Mouse (Mus musculus) embryo, embryonic 9.5 days (tissue): ENCODE measurements around the gene Slc12a4.

ENCODE experiments used
- DNase-seq: peaks from one replicate; pipeline ENCODE4 v3.0.0-alpha.2; 2017; ENCODE audit errors: extremely low spot score

Gene Slc12a4

DNA sequence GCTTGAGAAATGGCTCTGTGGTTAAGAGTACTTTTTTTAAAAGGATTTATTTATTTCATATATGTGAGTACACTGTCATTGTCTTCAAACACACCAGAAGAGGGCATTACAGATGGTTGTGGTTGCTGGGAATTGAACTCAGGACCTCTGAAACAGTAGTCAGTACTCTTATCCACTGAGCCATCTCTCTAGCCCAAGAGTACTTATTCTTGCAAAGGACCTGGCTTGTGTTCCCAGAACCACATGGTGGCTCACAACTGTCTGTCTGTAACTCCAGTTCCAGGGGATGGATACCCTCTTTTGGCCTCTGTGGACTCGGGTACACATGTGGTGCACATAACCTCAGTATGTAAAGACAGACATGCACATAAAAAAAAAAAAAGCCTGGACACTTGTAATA is 3.5 kb upstream of the Slc12a4 start:
- DNase-seq = no peak

DNA sequence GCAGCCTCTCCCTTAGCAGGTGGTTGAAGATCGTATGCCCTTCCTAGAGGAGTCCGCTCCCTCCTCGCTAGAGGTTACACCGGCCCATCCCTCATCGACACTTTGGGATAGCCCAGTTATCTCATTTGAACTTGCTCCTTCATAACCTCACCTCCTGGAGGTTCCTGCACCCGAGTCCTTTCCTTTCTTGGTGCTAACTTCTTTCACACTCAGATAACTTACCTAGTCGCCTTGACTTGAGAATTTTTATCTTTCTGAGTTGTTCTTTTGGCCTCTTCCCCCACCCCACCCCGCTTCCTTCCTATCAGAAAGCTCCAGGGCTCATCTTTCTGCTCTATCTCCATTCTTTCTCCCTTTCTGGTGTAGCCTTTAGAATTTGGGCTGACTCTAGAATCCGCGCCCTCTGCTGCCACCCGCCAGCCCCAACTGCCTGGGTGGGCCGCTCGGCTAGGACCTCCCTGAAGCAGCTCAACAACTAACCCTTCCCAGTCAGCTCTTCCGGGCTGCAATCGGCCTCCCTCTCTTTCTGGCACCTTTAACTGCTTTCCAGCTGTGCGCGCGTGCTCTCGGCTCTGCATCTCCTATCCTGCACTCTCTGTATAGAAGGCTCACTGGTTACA is 905 bp upstream of the Slc12a4 start:
- peak; percentile 55 for DNase-seq

DNA sequence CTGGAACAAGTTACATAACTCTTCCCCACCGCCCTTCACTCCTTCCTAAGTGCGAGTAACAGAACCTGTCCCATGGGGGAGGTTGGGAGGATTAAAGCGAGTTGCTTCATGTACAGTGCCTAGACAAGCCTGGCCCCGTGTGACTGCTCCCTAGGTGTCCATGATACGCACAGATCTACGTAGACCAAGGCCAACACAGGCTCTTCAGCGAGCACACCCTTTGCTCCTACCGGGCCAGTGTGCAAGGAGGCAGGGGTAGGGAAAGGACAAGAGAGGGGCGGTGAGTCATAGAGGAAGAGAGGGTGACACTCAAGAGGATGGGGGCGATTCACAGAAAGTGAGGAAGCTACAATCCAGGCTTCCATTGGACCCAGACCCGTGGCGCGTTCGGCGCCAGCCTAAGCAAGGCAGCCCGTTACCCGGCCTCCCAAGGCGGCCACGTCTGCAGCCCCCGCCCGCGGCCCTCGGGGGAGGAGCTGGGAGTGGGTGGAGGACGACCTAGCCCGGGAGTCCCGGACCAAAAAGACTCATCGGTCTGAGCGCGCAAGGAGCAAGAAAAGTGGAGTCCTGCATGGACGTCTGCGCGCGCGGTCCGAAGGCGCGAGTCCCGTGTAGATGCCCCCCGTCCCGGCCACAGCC is 512 bp downstream of the Slc12a4 start:
- DNase-seq = peak; percentile 61

DNA sequence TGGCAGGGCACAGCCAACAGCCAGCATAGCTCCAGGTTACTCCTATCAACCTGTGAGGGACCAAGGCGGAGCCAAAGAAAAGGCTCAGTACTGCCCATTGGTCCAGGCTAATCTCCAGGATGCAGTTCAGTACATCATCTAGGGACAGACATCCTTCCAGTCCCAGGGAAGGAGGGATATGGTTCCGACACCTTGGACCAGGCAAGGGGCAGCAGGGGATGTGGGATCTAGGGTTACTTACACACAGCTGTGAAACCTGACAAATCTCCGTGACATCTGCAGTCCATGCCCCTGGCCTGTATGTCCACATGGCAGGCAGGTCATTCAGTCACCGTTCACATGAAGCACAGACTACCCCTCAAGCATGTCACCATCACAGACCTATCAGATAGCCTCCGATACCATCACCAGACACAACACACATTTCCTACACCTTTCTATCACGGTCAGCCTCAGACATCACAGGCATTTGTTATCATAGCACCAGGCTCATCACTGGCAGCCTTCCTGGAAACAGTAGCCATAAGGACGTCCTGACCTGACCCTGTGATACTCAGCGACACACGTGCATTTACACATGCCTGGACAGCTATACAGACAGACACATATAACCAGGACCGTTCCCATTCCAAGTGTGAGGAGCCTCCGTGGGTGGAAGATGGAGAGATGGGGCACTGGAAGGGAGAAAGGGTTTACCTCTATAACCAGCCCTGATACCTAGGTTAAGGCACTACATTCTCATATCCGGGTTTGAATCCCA is 1.2 kb downstream of the Slc12a4 start:
- DNase-seq = no peak

DNA sequence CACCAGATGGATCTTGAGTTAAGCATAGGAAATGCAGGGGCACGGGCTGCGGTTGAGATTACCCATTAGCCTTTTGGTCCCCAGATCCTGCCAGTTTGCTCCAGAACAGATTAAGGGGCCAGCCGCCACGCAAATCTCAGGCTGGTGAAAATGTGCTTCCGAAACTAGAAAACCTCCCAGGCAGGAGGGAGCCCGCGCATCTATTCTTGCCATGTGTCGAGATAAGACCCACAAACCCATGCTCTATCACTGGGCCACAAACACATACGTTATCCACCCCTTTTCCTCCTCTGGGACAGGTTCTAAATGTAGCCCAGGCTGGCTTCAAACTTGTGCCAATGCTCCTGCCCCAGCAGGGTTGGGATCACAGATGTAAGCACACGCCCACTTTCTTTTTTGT is 4.4 kb downstream of the Slc12a4 start:
- DNase-seq = no peak

DNA sequence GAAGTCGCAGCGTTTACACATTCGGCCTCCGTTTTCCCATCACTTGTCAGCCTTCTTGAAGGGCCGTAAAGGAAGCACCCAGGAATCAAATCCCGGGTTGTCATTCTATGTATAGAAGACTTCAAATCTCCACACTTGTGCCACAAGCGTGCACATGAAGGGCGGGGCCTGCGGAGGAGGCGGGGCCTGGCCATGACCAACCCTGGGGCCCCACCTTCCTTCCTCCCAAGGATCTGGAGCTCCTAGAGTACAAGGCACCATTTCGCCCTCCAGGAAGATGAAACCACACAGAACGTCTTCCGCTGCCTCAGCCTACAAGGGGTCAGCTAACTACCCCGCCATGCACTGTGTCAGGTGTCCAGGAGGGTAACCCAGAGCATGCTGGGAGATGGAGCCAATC is 4.8 kb downstream of the Slc12a4 start:
- DNase-seq = no peak

DNA sequence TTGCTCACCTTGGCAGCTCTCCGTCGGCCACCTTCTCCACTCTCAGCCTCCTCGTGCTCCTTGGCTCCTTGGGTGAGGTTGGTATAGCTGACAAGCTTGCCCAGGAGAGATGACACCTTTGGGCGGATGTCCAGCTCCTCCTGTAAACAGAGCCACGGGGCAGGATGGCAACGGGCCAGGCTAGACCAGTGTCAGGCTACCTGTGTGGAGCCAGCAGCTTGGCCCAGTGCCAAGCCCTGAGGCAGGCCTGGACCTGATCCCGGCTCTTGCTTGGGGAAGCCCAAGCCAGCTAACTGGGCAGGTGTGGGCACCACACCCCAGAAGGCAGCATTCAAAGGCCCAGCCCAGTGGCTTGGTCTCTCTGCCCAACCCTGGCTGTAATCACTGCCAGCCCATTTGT is 6.5 kb downstream of the Slc12a4 start:
- DNase-seq = no peak

DNA sequence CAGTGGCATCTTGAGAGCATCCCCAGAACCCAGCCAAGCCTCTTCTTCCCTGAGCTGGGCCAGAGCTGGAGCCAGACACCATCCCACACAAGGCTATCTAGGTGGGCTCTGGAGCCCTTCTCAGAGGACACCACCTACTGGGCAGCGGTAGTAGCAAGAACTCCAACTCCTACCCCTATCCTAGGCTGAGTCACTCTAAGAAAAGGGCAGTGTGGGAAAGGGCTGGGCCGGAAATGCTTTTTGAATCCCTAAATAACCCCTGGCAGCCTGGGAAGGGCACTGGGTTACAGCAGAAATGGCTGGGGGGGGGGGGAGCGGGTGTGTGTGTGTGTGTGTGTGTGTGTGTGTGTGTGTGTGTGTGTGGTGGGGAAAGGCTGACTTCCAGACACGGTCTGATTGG is 8.1 kb downstream of the Slc12a4 start:
- DNase-seq = no peak

DNA sequence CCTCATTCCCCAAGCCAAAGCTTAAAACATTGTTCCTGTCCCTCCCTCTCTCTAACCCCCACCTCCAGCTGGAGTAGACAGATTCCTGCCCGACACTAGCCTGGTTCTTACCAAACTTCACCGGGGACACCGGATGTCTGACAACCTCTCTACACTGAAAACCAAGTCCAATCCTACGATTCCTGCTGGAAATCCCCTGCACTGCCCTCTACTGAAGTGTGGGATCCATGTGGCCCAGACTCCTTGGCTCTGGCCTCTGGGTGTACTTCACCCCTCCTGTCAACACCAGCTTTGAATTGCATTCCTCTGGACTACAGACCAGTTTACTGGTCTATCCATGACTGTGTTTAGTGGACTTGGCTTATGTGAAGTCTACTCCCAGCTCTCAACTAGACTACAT is 9.3 kb downstream of the Slc12a4 start:
- no peak for DNase-seq

DNA sequence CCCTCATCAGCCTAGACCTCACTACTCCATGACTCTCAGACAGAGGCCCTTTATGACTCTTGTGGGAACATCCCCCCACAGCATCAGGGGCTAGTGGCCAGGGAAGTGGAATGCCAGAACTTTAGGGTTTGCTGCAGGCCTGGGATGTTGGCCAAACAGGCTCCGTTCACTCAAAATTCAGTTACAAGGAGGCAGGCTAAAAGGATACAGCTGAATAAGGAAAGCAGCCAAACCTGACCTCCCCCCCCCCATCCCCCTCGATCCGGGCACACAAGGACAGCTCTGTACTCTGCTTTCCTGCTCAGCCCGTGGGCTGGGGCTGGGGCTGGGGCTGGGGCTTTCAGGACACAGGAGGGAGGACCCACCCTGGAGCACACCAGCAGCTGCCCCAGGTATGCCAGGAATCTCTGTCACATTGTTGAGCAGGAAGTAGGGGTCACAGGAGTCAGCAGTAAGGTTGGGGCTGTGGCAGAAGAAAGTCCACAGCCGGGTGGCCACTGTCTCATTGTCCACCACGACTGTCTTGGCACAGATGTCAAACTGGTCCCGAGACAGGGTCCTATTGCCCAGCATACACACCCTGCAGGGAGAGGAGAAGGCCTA is 14.7 kb downstream of the Slc12a4 start:
- DNase-seq = peak; percentile 19

DNA sequence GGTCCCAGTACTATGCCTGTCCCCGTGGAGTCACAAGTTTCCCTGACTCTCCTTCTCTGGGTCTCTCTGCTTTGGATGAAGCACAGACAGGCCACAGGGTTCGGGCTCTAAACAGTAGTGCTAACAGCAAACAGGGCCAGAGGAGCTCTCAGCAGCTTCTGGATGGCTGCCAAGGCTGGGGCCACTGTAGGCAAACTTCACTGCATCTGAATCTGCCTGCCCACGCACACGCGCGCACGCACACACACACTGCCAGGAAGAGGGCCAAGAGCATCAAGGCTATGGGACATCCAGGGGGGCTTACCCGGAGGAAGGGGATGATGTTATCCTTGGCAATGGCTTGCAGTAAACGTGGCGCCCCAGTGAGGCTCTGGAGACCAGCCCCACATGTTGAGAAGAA is 16.5 kb downstream of the Slc12a4 start:
- DNase-seq = no peak

DNA sequence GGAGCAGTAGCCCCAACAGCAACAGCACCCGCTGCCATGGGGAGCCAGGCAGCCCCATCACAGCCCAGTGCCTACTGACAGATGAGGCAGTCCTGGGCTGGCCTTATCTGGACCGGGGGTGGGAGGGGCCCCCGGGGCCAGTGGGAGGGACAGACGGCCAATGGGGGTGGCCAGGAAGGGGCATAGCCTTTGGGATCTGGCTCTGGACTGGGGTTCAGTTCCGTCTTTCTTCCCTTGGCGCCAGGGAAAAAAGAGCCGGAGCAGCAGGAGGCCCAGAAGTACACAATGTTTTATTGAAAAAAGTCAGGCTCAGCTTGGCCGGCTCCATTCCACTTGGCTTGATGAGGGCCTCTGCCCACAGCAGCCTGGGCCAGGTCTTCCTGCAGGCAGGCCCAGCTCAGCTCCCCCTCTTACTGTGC is 22.6 kb downstream of the Slc12a4 start, which contains the start of gene Lcat:
Lcat (minus strand) TSS at position 62 of the 419 bp plus-strand sequence.
- no peak for DNase-seq

DNA sequence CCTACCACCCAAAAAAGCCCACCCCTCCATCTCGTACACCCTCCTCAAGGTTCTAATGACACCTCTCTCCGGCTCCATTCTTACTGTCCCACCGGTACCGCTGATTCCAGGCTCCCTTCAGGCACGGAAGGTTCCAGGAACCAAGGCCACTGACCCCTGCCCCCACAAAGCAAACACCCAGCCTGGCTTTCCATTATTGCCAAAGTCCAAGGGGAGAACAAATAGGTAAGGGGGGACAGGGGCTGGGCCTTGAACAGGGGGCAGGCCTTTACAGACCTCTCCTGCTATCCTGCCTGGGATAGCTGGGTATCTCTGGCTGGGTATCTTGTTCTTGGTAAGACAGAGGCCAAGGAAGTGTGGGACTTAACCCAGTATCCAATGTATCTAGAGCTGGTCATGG is 23.4 kb downstream of the Slc12a4 start:
- no peak for DNase-seq

DNA sequence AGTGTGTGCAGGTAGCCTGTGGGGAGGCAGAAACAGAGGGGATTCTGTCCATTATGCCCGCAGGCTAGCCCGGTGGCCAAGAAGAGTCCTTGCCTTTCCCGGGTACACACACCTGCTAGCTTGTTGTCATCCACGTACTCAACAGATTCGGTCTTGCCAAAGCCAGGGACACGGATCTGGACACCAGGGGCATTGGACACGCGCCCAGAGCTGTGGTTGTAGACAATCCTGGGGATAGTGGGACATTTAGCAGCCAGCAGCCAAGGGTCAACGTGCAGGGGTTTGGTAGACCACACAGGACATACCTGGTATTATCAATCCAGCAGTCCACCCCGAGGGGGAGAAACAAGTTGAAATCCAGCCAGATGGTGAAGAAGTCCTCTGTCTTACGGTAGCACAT is 23.9 kb downstream of the Slc12a4 start:
- no peak for DNase-seq

DNA sequence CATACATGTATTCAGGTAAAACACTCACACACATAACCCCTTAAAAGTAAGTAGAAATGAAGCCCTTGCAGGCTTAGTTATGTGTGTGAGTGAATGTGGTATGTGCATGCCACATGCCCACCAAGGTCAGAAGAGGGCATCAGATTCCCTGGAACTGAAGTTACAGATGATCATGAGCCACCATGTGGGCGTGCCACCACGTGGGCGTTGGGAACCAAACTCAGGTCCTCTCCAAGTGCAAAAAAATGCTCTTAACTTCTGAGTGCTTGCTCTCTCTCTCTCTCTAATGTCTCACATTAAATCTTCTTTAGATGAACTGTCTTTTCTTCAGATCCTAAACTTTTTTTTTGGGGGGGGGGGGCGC is 27.6 kb downstream of the Slc12a4 start, which contains the start of gene Psmb10:
Psmb10 (minus strand) TSS at position 139 of the 364 bp plus-strand sequence.
- DNase-seq = no peak

DNA sequence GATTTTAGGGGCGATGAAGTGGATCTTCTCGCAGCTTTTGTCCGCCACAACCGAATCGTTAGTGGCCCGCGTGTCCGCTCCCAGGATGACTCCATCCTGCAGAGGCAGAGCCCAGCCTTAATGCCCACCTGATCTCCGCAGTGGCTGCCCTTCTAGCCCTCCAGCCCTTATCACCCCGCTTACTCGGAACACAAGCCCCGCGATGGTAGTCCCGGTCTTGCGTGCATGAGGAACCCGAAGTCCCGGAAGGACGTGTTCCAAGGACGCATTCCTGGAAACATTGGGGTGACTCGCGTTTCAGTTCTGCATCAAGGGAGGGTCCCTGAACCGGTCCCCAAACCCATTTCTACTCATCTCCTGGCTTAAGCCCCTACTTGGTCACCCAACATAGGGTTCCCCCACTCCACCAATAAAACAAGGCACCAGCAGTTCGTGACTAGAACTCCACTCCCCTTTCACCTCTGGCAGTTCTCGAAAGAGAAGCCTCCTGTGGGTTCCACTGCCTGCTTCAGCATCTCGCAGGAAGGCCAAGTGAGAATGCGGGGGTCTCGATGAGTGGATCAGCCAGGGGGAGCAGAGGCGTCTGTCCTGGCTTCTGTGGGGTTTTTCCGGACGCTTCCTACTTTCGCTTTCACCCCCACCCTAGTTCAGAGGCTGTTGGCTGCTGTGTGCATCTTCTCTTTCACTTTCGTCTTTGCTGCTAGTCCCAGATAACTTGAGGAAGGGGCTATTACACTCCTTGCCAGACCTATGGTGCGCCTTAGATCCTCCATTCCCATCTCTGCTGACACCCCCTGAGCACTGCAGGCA is 28.2 kb downstream of the Slc12a4 start:
- DNase-seq = peak; percentile 39

DNA sequence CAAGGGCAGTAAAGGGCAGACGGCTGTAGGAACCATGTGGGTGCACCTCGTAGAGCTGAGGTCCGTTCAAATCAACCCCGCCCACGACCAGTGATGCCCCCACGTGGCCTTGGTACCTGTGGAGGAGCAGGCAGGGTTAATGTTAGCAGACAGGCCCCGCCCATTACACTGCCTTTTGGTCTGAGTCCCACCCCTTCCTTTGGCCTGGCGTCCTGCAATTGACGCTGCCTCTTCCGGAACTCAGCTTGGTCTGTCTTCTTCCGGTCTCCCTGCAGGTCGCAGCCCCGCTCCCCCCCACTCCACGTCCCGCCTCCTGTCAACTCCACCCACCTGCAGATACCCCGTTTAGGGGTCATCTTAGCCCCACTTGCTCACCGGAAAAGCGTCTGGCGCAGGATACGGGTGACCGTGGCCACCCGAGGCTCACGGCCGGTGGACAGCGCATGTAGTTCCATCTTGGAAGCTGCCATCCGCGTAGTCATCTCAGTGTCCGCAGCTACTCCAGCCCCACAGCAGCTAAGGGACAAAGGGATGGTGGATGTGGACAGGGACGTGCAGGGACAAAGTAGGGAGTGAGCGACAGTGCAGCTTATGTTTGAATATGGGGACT is 28.9 kb downstream of the Slc12a4 start:
- DNase-seq = peak; percentile 89

DNA sequence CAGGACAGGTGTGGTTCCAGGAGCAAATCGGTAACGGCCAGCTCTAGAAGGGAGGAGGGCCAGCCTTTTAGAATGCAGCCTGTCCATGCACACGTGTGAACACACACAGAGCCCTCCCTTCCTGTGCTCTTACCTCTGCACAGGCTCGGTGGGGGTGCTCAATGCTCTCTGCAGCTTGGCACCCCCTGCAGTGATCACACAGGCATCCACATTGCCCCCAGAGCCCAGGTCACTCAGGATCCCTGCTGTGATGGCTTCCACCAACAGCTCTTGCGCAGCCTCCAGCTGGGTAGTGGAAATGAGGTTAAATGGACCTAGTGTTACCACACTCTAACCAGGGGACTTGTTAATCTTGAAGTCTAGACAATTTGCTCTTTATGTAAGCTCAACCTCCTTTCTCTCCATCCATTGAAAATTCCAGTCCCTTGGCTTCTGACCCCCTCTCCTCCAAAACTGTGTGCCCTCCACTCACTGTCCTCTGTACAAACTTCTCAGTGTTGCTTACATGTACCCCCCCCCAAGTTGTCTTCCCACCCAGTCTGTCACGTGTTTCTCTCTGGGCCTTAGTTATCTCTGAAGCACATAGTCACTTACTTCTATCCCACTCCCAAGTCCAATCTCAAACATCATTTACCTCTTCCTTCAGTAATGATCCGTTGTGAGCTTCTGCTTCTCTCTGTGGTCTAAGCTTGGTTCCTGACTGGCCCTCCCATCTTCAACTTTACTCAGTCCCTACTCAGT is 29.9 kb downstream of the Slc12a4 start:
- no peak for DNase-seq

DNA sequence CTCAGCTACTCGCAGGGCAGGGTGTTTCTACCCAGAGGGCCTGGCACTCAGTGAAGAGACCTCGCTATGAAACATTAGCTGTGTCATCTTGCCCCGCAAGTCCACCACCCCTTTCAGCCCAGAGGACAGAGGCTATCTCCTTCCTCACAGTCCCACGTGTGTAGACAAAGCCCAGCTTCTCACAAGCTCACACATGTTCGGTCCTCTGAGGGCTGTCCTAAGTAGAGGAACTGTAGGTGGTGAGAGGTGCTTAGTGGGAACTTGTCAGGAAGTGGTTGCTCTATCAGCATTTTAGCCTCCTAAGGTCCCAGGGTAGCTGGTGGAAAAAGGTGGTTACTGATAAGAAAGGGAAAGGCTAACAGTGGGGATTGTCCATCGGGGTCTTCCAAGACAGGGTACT is 30.8 kb downstream of the Slc12a4 start:
- no peak for DNase-seq

DNA sequence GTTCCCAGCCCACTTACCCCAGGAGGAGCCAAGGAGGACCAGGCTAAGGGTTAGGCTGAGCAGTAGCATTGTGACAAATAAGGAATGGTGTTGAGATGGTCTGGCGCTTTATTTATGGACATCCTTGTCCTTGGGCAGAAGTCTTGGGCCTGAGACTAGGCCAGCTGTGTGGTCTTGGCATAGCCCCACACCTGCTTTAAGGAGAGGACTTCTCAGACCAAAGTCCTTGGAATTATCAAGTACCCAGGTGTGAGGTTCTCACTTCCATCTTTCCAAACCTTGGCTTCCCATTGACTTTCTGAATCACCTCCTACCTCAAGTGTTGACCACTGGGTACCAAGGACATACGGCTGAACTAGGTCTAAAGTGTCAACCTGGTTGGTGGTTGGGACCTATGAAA is 32.1 kb downstream of the Slc12a4 start, which contains the start of gene Ctrl:
Ctrl (minus strand) TSS at position 101 of the 400 bp plus-strand sequence.
- DNase-seq = no peak

DNA sequence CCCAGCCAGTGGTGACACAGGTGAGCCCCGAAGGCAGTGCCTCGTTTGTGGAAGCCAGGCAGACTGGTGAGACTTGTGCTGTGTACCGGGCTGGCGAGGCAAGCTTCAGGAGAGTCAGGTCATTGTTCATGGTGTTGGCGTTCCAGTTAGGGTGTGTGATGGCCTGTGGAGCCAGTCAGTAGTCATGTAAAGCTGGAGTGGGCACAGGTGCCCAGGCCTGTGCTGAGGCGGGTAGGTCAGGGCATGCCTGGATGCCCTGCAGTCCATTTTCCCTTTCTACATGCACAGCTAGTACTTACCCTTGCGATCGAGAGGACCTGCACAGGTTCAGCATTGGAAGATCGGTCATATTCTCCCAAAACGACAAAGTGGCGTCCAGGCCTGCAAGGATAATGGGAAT is 33.4 kb downstream of the Slc12a4 start:
- DNase-seq = no peak
